Mouse (Mus musculus) MEL (cell line): Measurements from ENCODE around the gene Ube2a. TPM values are rescaled to one million over a fixed set of nuclear protein-coding genes. Genes with fewer than 3 reads are reported as not detected.

Experiments used
- DNase-seq: peaks from one replicate; pipeline ENCODE4 v3.0.0; 2011; ENCODE audit warnings: low read depth, low spot score
- H3K27ac ChIP-seq: 2 replicates; pipeline ENCODE4 v1.5.1; 2012; ENCODE audit warnings: low read depth, mild to moderate bottlenecking, control low read depth, low read length, moderate library complexity; ENCODE audit not compliant: control insufficient read depth
- H3K27me3 ChIP-seq, 2 experiments: fragments of 150-350 bp in 1 of 2; sonication (generic) in 1 of 2; 2 replicates each; pipeline ENCODE4 v1.6.1; 2012; ENCODE audit warnings: low read length in 2 of 2, mild to moderate bottlenecking in 2 of 2, improper control_type of control experiment in 1 of 2, moderate library complexity in 1 of 2; ENCODE audit not compliant: insufficient read depth in 2 of 2, control insufficient read depth in 1 of 2
- H3K36me3 ChIP-seq, 2 experiments: 2 replicates each; pipeline ENCODE4 v1.6.1; 2012 to 2014; ENCODE audit warnings: low read length in 2 of 2, improper control_type of control experiment in 1 of 2, inconsistent platforms in 1 of 2, mild to moderate bottlenecking in 1 of 2; ENCODE audit not compliant: insufficient read depth in 2 of 2, control insufficient read depth in 1 of 2
- H3K4me1 ChIP-seq, 2 experiments: fragments of 150-350 bp in 1 of 2; sonication (generic) in 1 of 2; 2 replicates each; pipeline ENCODE4 v1.6.1; 2012; ENCODE audit warnings: low read length in 2 of 2, improper control_type of control experiment in 1 of 2, mild to moderate bottlenecking in 1 of 2; ENCODE audit not compliant: insufficient read depth in 2 of 2, control insufficient read depth in 1 of 2
- H3K4me3 ChIP-seq, 2 experiments: fragments of 150-350 bp in 1 of 2; sonication (generic) in 1 of 2; 2 replicates each; pipeline ENCODE4 v1.5.1; 2012; ENCODE audit warnings: low read depth in 2 of 2, low read length in 2 of 2, mild to moderate bottlenecking in 2 of 2, moderate library complexity in 2 of 2, control low read depth in 1 of 2, improper control_type of control experiment in 1 of 2; ENCODE audit not compliant: control insufficient read depth in 1 of 2, insufficient read depth in 1 of 2
- H3K79me2 ChIP-seq: 2 replicates; pipeline ENCODE4 v1.6.1; 2012; ENCODE audit warnings: mild to moderate bottlenecking, low read length, moderate library complexity; ENCODE audit not compliant: control insufficient read depth, poor library complexity, insufficient read depth
- H3K9ac ChIP-seq: 2 replicates; pipeline ENCODE4 v1.6.1; 2012; ENCODE audit warnings: low read depth, mild to moderate bottlenecking, control low read depth, low read length, moderate library complexity; ENCODE audit not compliant: control insufficient read depth, poor library complexity, severe bottlenecking
- H3K9me3 ChIP-seq: fragments of 150-350 bp; sonication (generic); replicated peaks from 2 replicates; pipeline ENCODE4 v1.6.1; 2012; ENCODE audit warnings: mild to moderate bottlenecking, low read length, improper control_type of control experiment, moderate library complexity; ENCODE audit not compliant: insufficient read depth
- CHD1 ChIP-seq: IDR thresholded peaks from 2 replicates; pipeline ENCODE4 v1.6.1; 2012; ENCODE audit warnings: low read depth, mild to moderate bottlenecking, inconsistent platforms, low read length, improper control_type of control experiment
- CTCF ChIP-seq, 3 experiments: IDR thresholded peaks in 2 of 3; conservative IDR thresholded peaks in 1 of 3; 2 replicates each; pipeline ENCODE4 v1.5.1; 2011 to 2012; ENCODE audit warnings: low read length in 3 of 3, low read depth in 2 of 3, mild to moderate bottlenecking in 2 of 3, improper control_type of control experiment in 1 of 3, inconsistent platforms in 1 of 3, mixed read lengths in 1 of 3, moderate library complexity in 1 of 3; ENCODE audit not compliant: control insufficient read depth in 1 of 3, insufficient read depth in 1 of 3, poor library complexity in 1 of 3, severe bottlenecking in 1 of 3
- HCFC1 ChIP-seq: IDR thresholded peaks from 2 replicates; pipeline ENCODE4 v1.6.1; 2012; ENCODE audit warnings: low read depth, mild to moderate bottlenecking, inconsistent platforms, low read length, improper control_type of control experiment, moderate library complexity
- JUND ChIP-seq: IDR thresholded peaks from 2 replicates; pipeline ENCODE4 v1.6.1; 2011; ENCODE audit warnings: low read depth, mild to moderate bottlenecking, improper control_type of control experiment, low read length
- MAX ChIP-seq: IDR thresholded peaks from 2 replicates; pipeline ENCODE4 v1.6.1; 2011; ENCODE audit warnings: low read length, improper control_type of control experiment
- MXI1 ChIP-seq: IDR thresholded peaks from 2 replicates; pipeline ENCODE4 v1.6.1; 2011; ENCODE audit warnings: mild to moderate bottlenecking, low read depth, low read length, improper control_type of control experiment
- NELFE ChIP-seq: IDR thresholded peaks from 2 replicates; pipeline ENCODE4 v1.6.1; 2011; ENCODE audit warnings: low read depth, low read length, improper control_type of control experiment
- POLR2AphosphoS2 ChIP-seq: IDR thresholded peaks from 2 replicates; pipeline ENCODE4 v1.6.1; 2011; ENCODE audit warnings: low read length, improper control_type of control experiment
- RAD21 ChIP-seq: IDR thresholded peaks from 2 replicates; pipeline ENCODE4 v1.6.1; 2011; ENCODE audit warnings: mild to moderate bottlenecking, low read depth, low read length, improper control_type of control experiment
- SMC3 ChIP-seq: IDR thresholded peaks from 2 replicates; pipeline ENCODE4 v1.6.1; 2011; ENCODE audit warnings: low read depth, low read length, improper control_type of control experiment
- TBP ChIP-seq: IDR thresholded peaks from 2 replicates; pipeline ENCODE4 v1.8.0; 2011; ENCODE audit warnings: low read depth, low read length, improper control_type of control experiment
- ZC3H11A ChIP-seq: IDR thresholded peaks from 2 replicates; pipeline ENCODE4 v1.6.1; 2012; ENCODE audit warnings: low read depth, mild to moderate bottlenecking, inconsistent platforms, low read length, improper control_type of control experiment
- ZNF384 ChIP-seq: IDR thresholded peaks from 2 replicates; pipeline ENCODE4 v1.6.1; 2012; ENCODE audit warnings: low read depth, mild to moderate bottlenecking, inconsistent platforms, low read length, improper control_type of control experiment
- polyA plus RNA-seq, 2 experiments: library from polyadenylated mRNA; stranded (reverse) in 1 of 2; unstranded in 1 of 2; fragments of >175 nt in 1 of 2; fragments of >200 nt in 1 of 2; gene quantifications; 2 replicates each; pipeline versions ENCODE4 v1.2.1 to v1.2.4; 2012; ENCODE audit warnings: low replicate concordance in 2 of 2, low read depth in 1 of 2; ENCODE audit not compliant: insufficient read length in 2 of 2, insufficient read depth in 1 of 2, missing spikeins in 1 of 2
- total RNA-seq: library from RNA; depleted of rRNA; stranded (reverse); fragments of 300-350 nt; gene quantifications from 2 replicates; pipeline ENCODE4 v1.2.3, GENCODE M21; 2012

Ube2a gene
- total and polyA plus RNA-seq, 3 experiments = 39.3 to 971 (median 105) TPM

DNA sequence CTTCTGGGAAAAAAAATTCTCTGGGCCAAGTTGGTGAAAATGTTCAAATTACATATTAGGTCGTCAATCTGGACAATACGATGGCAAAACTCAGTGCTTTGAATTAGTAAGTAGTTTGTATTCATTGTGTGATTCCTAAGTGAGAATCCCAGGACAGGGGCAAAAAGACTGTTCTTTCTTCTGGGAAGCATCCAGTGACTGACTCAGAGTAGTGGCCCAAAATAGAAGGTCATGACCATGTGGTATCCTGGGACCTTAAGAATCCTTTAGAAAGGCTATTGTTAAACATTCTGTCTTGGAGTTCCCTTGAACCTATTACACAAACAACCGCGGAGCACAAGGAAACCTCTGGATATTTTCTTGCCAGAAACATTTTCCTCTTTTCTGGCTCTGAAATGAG, 47.6 kb downstream of the Ube2a start:
- Histone ChIP-seq H3K36me3 (no peaks in the 10 kb centered on the region), H3K4me1 (no peaks in the 10 kb centered on the region), H3K9me3 (no peaks in the 10 kb centered on the region), H3K4me3 (no peak overlapping the region), H3K27ac (no peak overlapping the region), H3K27me3 (no peaks in the 10 kb centered on the region), H3K79me2 (no peaks in the 10 kb centered on the region), H3K9ac (no peak overlapping the region)
- no peak for TF ChIP-seq ZNF384
- no peak for DNase-seq

- TF ChIP-seq TBP (no peak), MXI1 (no peak), NELFE (no peak), MAX (no peak)
- Histone ChIP-seq H3K9me3 (no peaks in the 10 kb centered on the region), H3K9ac (no peak overlapping the region), H3K27ac (no peak overlapping the region), H3K36me3 (no peaks in the 10 kb centered on the region), H3K4me3 (no peak overlapping the region), H3K79me2 (no peaks in the 10 kb centered on the region), H3K4me1 (no peaks in the 10 kb centered on the region), H3K27me3 (no peaks in the 10 kb centered on the region)
- no peak for DNase-seq
These were observed 55.1 kb downstream of the Ube2a start for GRCm38 (mm10) chrX:36928791-36929190.

DNA sequence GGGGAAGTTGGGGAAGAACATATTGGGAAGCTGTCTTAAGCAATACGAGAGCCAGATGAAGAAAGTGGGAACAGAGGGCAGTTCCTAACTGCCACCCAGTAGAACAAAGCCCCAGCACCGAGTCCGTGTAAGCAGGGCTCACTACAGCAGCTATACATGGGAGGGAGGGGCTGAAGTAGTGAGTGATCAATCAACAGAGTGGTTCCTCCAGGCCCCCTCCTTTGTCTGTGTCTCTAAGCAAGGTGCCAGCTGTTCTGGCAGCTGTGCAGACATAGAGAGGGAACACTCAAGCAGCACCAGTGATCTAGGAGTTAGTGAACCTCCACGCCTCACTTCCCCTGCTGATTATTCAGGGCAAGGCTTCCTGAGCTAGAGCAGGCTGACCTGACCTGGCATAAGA, 56.0 kb downstream of the Ube2a start:
- no peaks in the 10 kb centered on the region for H3K79me2 ChIP-seq
- H3K4me3 ChIP-seq = no peak overlapping the region
- no peak for DNase-seq
- no peak overlapping the region for H3K9ac ChIP-seq
- H3K9me3 ChIP-seq = no peaks in the 10 kb centered on the region
- TF ChIP-seq SMC3 (no peak), HCFC1 (no peak), CHD1 (no peak), JUND (no peak)
- H3K27ac ChIP-seq = no peak overlapping the region
- H3K36me3 ChIP-seq = no peaks in the 10 kb centered on the region
- H3K4me1 ChIP-seq = no peaks in the 10 kb centered on the region
- H3K27me3 ChIP-seq = no peaks in the 10 kb centered on the region

GRCm38 (mm10) chrX:36930574-36930973, 56.9 kb downstream of the Ube2a start:
- H3K79me2 ChIP-seq = no peaks in the 10 kb centered on the region

More at GRCm38 (mm10) chrX:36930574-36930973, 56.9 kb downstream of the Ube2a start:
- H3K36me3 ChIP-seq = no peaks in the 10 kb centered on the region
- H3K9me3 ChIP-seq = no peaks in the 10 kb centered on the region
- TF ChIP-seq CTCF (IDR thresholded peaks at IDR 0.05 in 2 of 3, conservative IDR thresholded peaks at IDR 0.05 in 1 of 3; ENCODE audit: control insufficient read depth in 1 of 3, insufficient read depth in 1 of 3, low read depth in 2 of 3, low read length in 3 of 3, poor library complexity in 1 of 3, severe bottlenecking in 1 of 3) (peak; percentile 23 to 54 (median 28); a peak in 5 of 6 replicates), POLR2AphosphoS2 (no peak), ZC3H11A (peak; percentile 14; the same call in 1 of the 2 replicates), SMC3 (peak; percentile 69), RAD21 (peak; percentile 39)
- H3K4me1 ChIP-seq = no peaks in the 10 kb centered on the region
- H3K4me3 ChIP-seq = no peak overlapping the region
- peak; percentile 35 for DNase-seq
- no peaks in the 10 kb centered on the region for H3K27me3 ChIP-seq
- no peak overlapping the region for H3K9ac ChIP-seq
- H3K27ac ChIP-seq = no peak overlapping the region
